Mouse (Mus musculus): ENCODE results near the gene Sgk2. TPM values are rescaled to one million over a fixed set of nuclear protein-coding genes. Genes with fewer than 3 reads are reported as not detected.

The Sgk2 gene
- total and polyA plus RNA-seq, 3 experiments: not detected

DNA sequence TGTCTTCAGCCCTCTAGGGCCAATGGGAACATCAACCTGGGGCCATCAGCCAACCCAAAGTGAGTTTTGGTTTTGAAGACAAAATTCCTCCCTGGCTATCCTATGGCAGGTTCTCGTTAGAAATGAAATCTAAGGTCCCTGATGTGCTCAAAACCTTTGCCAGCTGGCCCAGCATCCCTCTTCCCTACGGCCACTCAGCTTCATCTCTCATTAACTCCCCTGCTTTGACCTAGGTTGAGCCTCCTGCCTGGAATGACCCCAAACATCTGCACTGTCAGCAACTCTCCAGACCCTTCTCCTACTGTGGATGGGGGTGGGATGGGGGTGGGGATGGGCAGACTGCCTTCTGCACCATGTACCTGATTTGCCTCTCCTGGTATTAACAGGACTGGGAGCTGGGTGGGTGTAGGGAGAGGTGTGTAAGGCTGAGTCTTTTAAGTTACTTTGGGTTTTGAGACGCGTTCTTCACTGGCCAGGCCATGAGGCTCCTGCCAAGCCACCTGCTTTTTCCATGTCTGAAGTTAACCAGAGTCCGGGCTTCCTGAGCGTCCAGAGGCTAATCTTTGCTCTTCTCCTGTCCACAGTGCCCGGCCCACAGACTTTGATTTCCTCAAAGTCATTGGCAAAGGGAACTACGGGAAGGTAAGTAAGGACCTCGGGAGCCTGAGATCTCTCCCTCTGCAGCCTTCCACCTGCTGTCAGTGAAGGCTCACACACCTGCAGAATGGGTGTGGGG, 6.9 kb downstream of the Sgk2 start:
- ATAC-seq (ENCODE audit: extremely low read depth, insufficient number of reproducible peaks, low FRiP score, poor library complexity, severe bottlenecking) (no peak), DNase-seq (ENCODE audit: low spot score) (no peak)
- TF ChIP-seq TAL1 (conservative IDR thresholded peaks at IDR 0.05; ENCODE audit: low read depth, low read length) (no peak), POLR2AphosphoS5 (IDR thresholded peaks at IDR 0.05; ENCODE audit: insufficient replicate concordance, low read depth, low read length) (no peak), CTCF (IDR thresholded peaks at IDR 0.05; ENCODE audit: low read depth, low read length) (no peak), GATA1 (IDR thresholded peaks at IDR 0.05; ENCODE audit: borderline replicate concordance, low read length) (no peak), GATA2 (IDR thresholded peaks at IDR 0.05; ENCODE audit: borderline replicate concordance, low read depth, low read length) (no peak)
- Histone ChIP-seq H3K4me3 (ENCODE audit: low read depth, low read length) (no peak overlapping the region), H3K27me3 (ENCODE audit: insufficient read depth, low read length) (peaks cover 19% of the 10 kb centered on the region; the same call in 1 of the 2 replicates), H3K9me3 (replicated peaks) (no peaks in the 10 kb centered on the region), H3K36me3 (replicated peaks) (no peaks in the 10 kb centered on the region), H3K4me1 (ENCODE audit: insufficient read depth, low read depth, low read length) (peaks cover 4% of the 10 kb centered on the region)

GRCm38 (mm10) chr2:162998528-162999230, 11.5 kb downstream of the Sgk2 start:
- H3K4me1 ChIP-seq (ENCODE audit: insufficient read depth, low read depth, low read length): peaks cover 6% of the 10 kb centered on the region
- H3K27me3 ChIP-seq (ENCODE audit: insufficient read depth, low read length): peaks cover 18% of the 10 kb centered on the region
- peak; percentile 85 for TF ChIP-seq CTCF (IDR thresholded peaks at IDR 0.05; ENCODE audit: low read depth, low read length)
- no peak for TF ChIP-seq POLR2AphosphoS5 (IDR thresholded peaks at IDR 0.05; ENCODE audit: insufficient replicate concordance, low read depth, low read length)
- no peak for TF ChIP-seq GATA2 (IDR thresholded peaks at IDR 0.05; ENCODE audit: borderline replicate concordance, low read depth, low read length)
- no peak for TF ChIP-seq TAL1 (conservative IDR thresholded peaks at IDR 0.05; ENCODE audit: low read depth, low read length)
- TF ChIP-seq GATA1 (IDR thresholded peaks at IDR 0.05; ENCODE audit: borderline replicate concordance, low read length): no peak
- no peaks in the 10 kb centered on the region for H3K9me3 ChIP-seq (replicated peaks)
- DNase-seq (ENCODE audit: low spot score) (peak; percentile 14), ATAC-seq (ENCODE audit: extremely low read depth, insufficient number of reproducible peaks, low FRiP score, poor library complexity, severe bottlenecking) (0 out of 2 replicates have a peak, but pooled peaks have one; percentile 57)
- H3K4me3 ChIP-seq (ENCODE audit: low read depth, low read length): no peak overlapping the region
- H3K36me3 ChIP-seq (replicated peaks): no peaks in the 10 kb centered on the region

DNA sequence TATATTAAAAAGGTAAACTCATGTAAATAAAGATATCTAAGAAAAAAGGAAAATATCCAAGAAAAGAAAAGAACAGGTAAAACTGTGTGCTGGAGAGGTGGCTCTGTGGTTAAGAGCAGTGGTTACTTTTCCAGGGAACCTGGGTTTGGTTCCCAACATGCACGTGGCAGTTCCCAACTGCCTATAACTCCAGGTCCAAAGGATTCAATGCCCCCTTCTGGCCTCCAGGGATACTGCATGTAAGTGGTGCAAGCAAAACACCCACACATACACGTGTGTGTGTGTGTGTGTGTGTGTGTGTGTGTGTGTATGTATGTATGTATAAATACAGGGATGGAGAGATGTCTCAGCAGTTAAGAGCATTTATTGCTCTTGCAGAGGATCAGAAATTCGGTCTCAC, 12.6 kb downstream of the Sgk2 start:
- no peak overlapping the region for H3K4me3 ChIP-seq (ENCODE audit: low read depth, low read length)
- no peaks in the 10 kb centered on the region for H3K9me3 ChIP-seq (replicated peaks)
- peak; percentile 51; the same call in 1 of the 2 replicates for ATAC-seq (ENCODE audit: extremely low read depth, insufficient number of reproducible peaks, low FRiP score, poor library complexity, severe bottlenecking)
- no peak for DNase-seq (ENCODE audit: low spot score)
- peaks cover 6% of the 10 kb centered on the region for H3K4me1 ChIP-seq (ENCODE audit: insufficient read depth, low read depth, low read length)
- H3K27me3 ChIP-seq (ENCODE audit: insufficient read depth, low read length): peaks cover 16% of the 10 kb centered on the region
- TF ChIP-seq TAL1 (conservative IDR thresholded peaks at IDR 0.05; ENCODE audit: low read depth, low read length) (no peak), CTCF (IDR thresholded peaks at IDR 0.05; ENCODE audit: low read depth, low read length) (peak; percentile 35; the same call in 1 of the 2 replicates), GATA2 (IDR thresholded peaks at IDR 0.05; ENCODE audit: borderline replicate concordance, low read depth, low read length) (no peak)
- H3K36me3 ChIP-seq (replicated peaks): no peaks in the 10 kb centered on the region

DNA sequence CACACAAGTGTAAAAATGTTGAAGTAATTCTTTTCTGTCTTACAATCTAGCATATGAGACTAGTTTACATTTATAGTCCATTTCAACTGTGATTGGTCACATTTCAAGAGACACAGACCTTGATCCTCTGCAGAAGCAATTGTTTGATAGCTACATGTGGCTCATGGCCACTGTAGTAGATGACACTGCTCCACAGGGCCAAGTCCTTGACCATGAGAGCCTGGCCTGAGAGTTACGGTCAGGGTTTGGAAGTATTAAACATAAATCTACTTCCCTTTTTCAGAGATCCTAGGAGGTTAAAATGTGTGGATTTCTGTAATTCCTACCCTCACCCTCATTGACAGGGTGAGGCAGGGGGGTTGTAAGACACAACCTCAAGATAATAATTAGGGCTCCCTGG, 13.9 kb downstream of the Sgk2 start:
- DNase-seq (ENCODE audit: low spot score) (no peak), ATAC-seq (ENCODE audit: extremely low read depth, insufficient number of reproducible peaks, low FRiP score, poor library complexity, severe bottlenecking) (no peak)
- Histone ChIP-seq H3K4me3 (ENCODE audit: low read depth, low read length) (no peak overlapping the region), H3K27me3 (ENCODE audit: insufficient read depth, low read length) (peaks cover 12% of the 10 kb centered on the region), H3K9me3 (replicated peaks) (no peaks in the 10 kb centered on the region), H3K4me1 (ENCODE audit: insufficient read depth, low read depth, low read length) (peaks cover 6% of the 10 kb centered on the region), H3K36me3 (replicated peaks) (no peaks in the 10 kb centered on the region)
- no peak for TF ChIP-seq POLR2AphosphoS5 (IDR thresholded peaks at IDR 0.05; ENCODE audit: insufficient replicate concordance, low read depth, low read length)
- no peak for TF ChIP-seq GATA2 (IDR thresholded peaks at IDR 0.05; ENCODE audit: borderline replicate concordance, low read depth, low read length)
- no peak for TF ChIP-seq CTCF (IDR thresholded peaks at IDR 0.05; ENCODE audit: low read depth, low read length)
- no peak for TF ChIP-seq TAL1 (conservative IDR thresholded peaks at IDR 0.05; ENCODE audit: low read depth, low read length)
- no peak for TF ChIP-seq GATA1 (IDR thresholded peaks at IDR 0.05; ENCODE audit: borderline replicate concordance, low read length)

GRCm38 (mm10) chr2:163007299-163007698, 20.2 kb downstream of the Sgk2 start:
- Histone ChIP-seq H3K4me1 (ENCODE audit: insufficient read depth, low read depth, low read length) (no peaks in the 10 kb centered on the region), H3K9me3 (replicated peaks) (no peaks in the 10 kb centered on the region), H3K27me3 (ENCODE audit: insufficient read depth, low read length) (peaks cover 10% of the 10 kb centered on the region), H3K36me3 (replicated peaks) (no peaks in the 10 kb centered on the region), H3K4me3 (ENCODE audit: low read depth, low read length) (no peak overlapping the region)
- no peak for ATAC-seq (ENCODE audit: extremely low read depth, insufficient number of reproducible peaks, low FRiP score, poor library complexity, severe bottlenecking)
- no peak for DNase-seq (ENCODE audit: low spot score)
- no peak for TF ChIP-seq GATA2 (IDR thresholded peaks at IDR 0.05; ENCODE audit: borderline replicate concordance, low read depth, low read length)
- TF ChIP-seq POLR2AphosphoS5 (IDR thresholded peaks at IDR 0.05; ENCODE audit: insufficient replicate concordance, low read depth, low read length): no peak
- TF ChIP-seq CTCF (IDR thresholded peaks at IDR 0.05; ENCODE audit: low read depth, low read length): no peak
- no peak for TF ChIP-seq GATA1 (IDR thresholded peaks at IDR 0.05; ENCODE audit: borderline replicate concordance, low read length)
- no peak for TF ChIP-seq TAL1 (conservative IDR thresholded peaks at IDR 0.05; ENCODE audit: low read depth, low read length)
